Mouse (Mus musculus) ES-E14 (cell line): ENCODE results near the gene Rnf166.

Source experiments
- CHD2 ChIP-seq: IDR thresholded peaks from 2 replicates; pipeline ENCODE4 v1.6.1; 2014; ENCODE audit warnings: mild to moderate bottlenecking, low read depth, low read length, inconsistent platforms
- HCFC1 ChIP-seq: IDR thresholded peaks from 2 replicates; pipeline ENCODE4 v1.6.1; 2012; ENCODE audit warnings: low read length, inconsistent platforms, borderline replicate concordance; ENCODE audit not compliant: insufficient read depth
- MAFK ChIP-seq: IDR thresholded peaks from 2 replicates; pipeline ENCODE4 v1.6.1; 2014; ENCODE audit warnings: mild to moderate bottlenecking, low read depth, low read length, inconsistent platforms; ENCODE audit not compliant: insufficient read depth
- ZC3H11A ChIP-seq: IDR thresholded peaks from 2 replicates; pipeline ENCODE4 v1.6.1; 2012; ENCODE audit warnings: low read depth, mild to moderate bottlenecking, inconsistent platforms, low read length, borderline replicate concordance

GRCm38 (mm10) chr8:122517541-122518190 lies 41.8 kb upstream of the Rnf166 start:
- TF ChIP-seq CHD2, result no peak
- no peak for TF ChIP-seq MAFK
- TF ChIP-seq HCFC1, result no peak
- no peak for TF ChIP-seq ZC3H11A
